ENCODE assay signal across 30 mouse cellular contexts in the genomic region with DNA sequence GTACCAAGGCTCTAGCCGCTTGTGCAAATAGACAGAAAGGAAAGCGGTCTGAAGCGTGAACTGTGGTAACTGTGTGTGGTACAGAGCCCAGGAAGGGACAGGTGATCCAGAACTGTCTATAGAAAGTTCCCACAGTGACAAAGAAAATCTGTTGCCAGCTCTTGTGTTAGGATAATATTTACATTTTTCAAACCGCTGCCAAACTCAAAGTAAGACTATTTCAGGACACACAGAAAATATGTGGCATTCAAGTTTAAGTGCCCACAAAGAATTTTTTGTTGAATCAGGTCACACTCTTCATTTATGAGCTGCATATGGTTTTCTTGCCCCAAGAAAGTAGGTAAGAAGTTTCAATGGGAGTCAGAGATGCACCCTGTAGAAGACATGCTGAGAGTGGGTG. TPM values are rescaled to one million over a fixed set of nuclear protein-coding genes. Genes with fewer than 3 reads are reported as not detected.
"Had no signal": no experiment of that assay in that cellular context is flagged by ENCODE, and none has a peak within 500 bp of the region (broad histone marks: within the 10 kb centered on the region; RNA-seq: fewer than 3 reads in every experiment).

No protein-coding gene starts in this region.

- H3K27ac ChIP-seq: heart, adult 2 months; heart, embryonic 13.5 days; heart, embryonic 15.5 days; hindbrain, embryonic 13.5 days; hindbrain, embryonic 15.5 days; hindbrain, postnatal 0 days; kidney, embryonic 15.5 days; kidney, postnatal 0 days; limb, embryonic 13.5 days had no signal

- H3K36me3 ChIP-seq: heart, embryonic 13.5 days; heart, embryonic 15.5 days; hindbrain, embryonic 13.5 days; hindbrain, embryonic 15.5 days; kidney, embryonic 15.5 days; limb, embryonic 13.5 days had no signal

- H3K4me2 ChIP-seq: heart, embryonic 11.5 days; heart, embryonic 13.5 days; heart, embryonic 15.5 days; hindbrain, embryonic 13.5 days; hindbrain, embryonic 15.5 days; kidney, embryonic 15.5 days; limb, embryonic 13.5 days had no signal

- H3K27me3 ChIP-seq: heart, embryonic 13.5 days; heart, embryonic 15.5 days; hindbrain, embryonic 13.5 days; hindbrain, embryonic 15.5 days; kidney, embryonic 15.5 days; limb, embryonic 13.5 days had no signal

- H3K9ac ChIP-seq: forebrain, postnatal 0 days; heart, embryonic 13.5 days; heart, embryonic 15.5 days; hindbrain, embryonic 13.5 days; hindbrain, embryonic 15.5 days; kidney, embryonic 15.5 days; limb, embryonic 13.5 days had no signal

- H3K4me3 ChIP-seq: heart, adult 2 months; heart, embryonic 13.5 days; heart, embryonic 15.5 days; hindbrain, embryonic 13.5 days; hindbrain, embryonic 15.5 days; kidney, embryonic 15.5 days; limb, embryonic 13.5 days had no signal

- H3K4me1 ChIP-seq: heart, embryonic 13.5 days; heart, embryonic 15.5 days; hindbrain, embryonic 13.5 days; hindbrain, embryonic 15.5 days; kidney, embryonic 15.5 days had no signal

- H3K9me3 ChIP-seq: heart, embryonic 13.5 days; heart, embryonic 15.5 days; hindbrain, embryonic 13.5 days; hindbrain, embryonic 15.5 days; kidney, embryonic 15.5 days; limb, embryonic 13.5 days had no signal

- ATAC-seq: forebrain, postnatal 0 days; hindbrain, postnatal 0 days; intestine, embryonic 16.5 days had no signal

- DNase-seq: forebrain, postnatal 0 days; gastrocnemius, postnatal 14 days; gastrocnemius, postnatal 36 days; heart, adult 11 months; heart, adult 2 months; heart, postnatal 14 days; heart, postnatal 36 days; kidney, adult 11 months; kidney, adult 2 months; kidney, adult 9 months; kidney, postnatal 14 days; kidney, postnatal 36 days; layer of hippocampus, adult 9-11 months; layer of hippocampus, postnatal 36 days; left cerebral cortex, postnatal 4 days had no signal

RNA-seq across cellular contexts. Expression of a gene that starts 18.8 kb away (rescaled TPM):
- polyA plus RNA-seq: forebrain, postnatal 0 days; gonadal fat pad, adult 2 months; heart, adult 2 months; heart, embryonic 11.5 days; heart, embryonic 13.5 days; heart, embryonic 15.5 days; heart, postnatal 0 days; hindbrain, embryonic 11.5 days; hindbrain, embryonic 13.5 days; hindbrain, embryonic 15.5 days; intestine, embryonic 14.5 days; intestine, embryonic 16.5 days; large intestine, adult 2 months; limb, embryonic 13.5 days had no signal
